Mouse (Mus musculus) heart, embryonic 15.5 days (tissue): Measurements from ENCODE around the gene Atad1. TPM values are rescaled to one million over a fixed set of nuclear protein-coding genes. Genes with fewer than 3 reads are reported as not detected.
A peak's percentile ranks its signal among the peaks of the same experiment; 100 is the strongest.
"Not testable (repeated sequence)": the region's sequence is repeated elsewhere in the genome, so short reads cannot be mapped to it uniquely, and the experiment has no call there.

Source experiments
- ATAC-seq: fragments of 200-750 bp; cut with Nextera tagmentation; replicated peaks from 2 replicates; pipeline ENCODE4 v1.8.0; 2017; ENCODE audit warnings: low read depth, moderate TSS enrichment; ENCODE audit not compliant: insufficient number of reproducible peaks, insufficient read depth, low FRiP score
- H3K27ac ChIP-seq: fragments of 300-500 bp; sonication (generic); 2 replicates; pipeline ENCODE4 v1.5.1; 2015; ENCODE audit warnings: mild to moderate bottlenecking, inconsistent platforms
- H3K27me3 ChIP-seq: fragments of 300-500 bp; sonication (generic); 2 replicates; pipeline ENCODE4 v1.6.1; 2015; ENCODE audit warnings: inconsistent platforms
- H3K36me3 ChIP-seq: fragments of 300-500 bp; sonication (generic); 2 replicates; pipeline ENCODE4 v1.6.1; 2015; ENCODE audit warnings: mild to moderate bottlenecking, inconsistent platforms
- H3K4me1 ChIP-seq: fragments of 300-500 bp; sonication (generic); replicated peaks from 2 replicates; pipeline ENCODE4 v1.6.1; 2015; ENCODE audit warnings: inconsistent platforms
- H3K4me2 ChIP-seq: fragments of 300-500 bp; sonication (generic); 2 replicates; pipeline ENCODE4 v1.6.1; 2015; ENCODE audit warnings: inconsistent platforms, mild to moderate bottlenecking, moderate library complexity
- H3K4me3 ChIP-seq: fragments of 300-500 bp; sonication (generic); 2 replicates; pipeline ENCODE4 v1.5.1; 2015; ENCODE audit warnings: mild to moderate bottlenecking, inconsistent platforms
- H3K9ac ChIP-seq: fragments of 300-500 bp; sonication (generic); 2 replicates; pipeline ENCODE4 v1.6.1; 2015; ENCODE audit warnings: mild to moderate bottlenecking, inconsistent platforms
- H3K9me3 ChIP-seq: fragments of 300-500 bp; sonication (generic); replicated peaks from 2 replicates; pipeline ENCODE4 v1.6.1; 2016; ENCODE audit warnings: inconsistent platforms
- WGBS: fragments of 180-500 bp; shearing (Covaris S2); methylation state at CpG from one replicate; pipeline ENCODE4 v1.1.7; 2015; ENCODE audit warnings: mixed read lengths; 5-methylcytosine and 5-hydroxymethylcytosine counted together
- polyA plus RNA-seq: library from polyadenylated mRNA; unstranded; fragments of >200 nt; fragmentation: Nextera tagmentation; extraction: Ambion mirVana; gene quantifications from 2 replicates; pipeline ENCODE4 v1.2.1, GENCODE M21; 2015

Atad1 gene
- polyA plus RNA-seq, 1 experiment from 2014 or later: 56.9 TPM

- not testable (repeated sequence) for H3K27me3 ChIP-seq, H3K9me3 ChIP-seq, ATAC-seq, H3K4me1 ChIP-seq, H3K4me3 ChIP-seq, H3K27ac ChIP-seq, H3K9ac ChIP-seq, H3K4me2 ChIP-seq
- WGBS: 88% methylated on average over 1 of the region's 1 CpGs
- H3K36me3 ChIP-seq: peaks cover 13% of the 10 kb centered on the region
Observed at GRCm38 (mm10) chr19:32667830-32668229, 71.8 kb downstream of the Atad1 start.

GRCm38 (mm10) chr19:32665243-32665642, 74.3 kb downstream of the Atad1 start:
- no peaks in the 10 kb centered on the region for H3K4me1 ChIP-seq
- no peaks in the 10 kb centered on the region for H3K36me3 ChIP-seq
- H3K27ac ChIP-seq: no peak overlapping the region
- no peak overlapping the region for H3K9ac ChIP-seq
- H3K9me3 ChIP-seq: no peaks in the 10 kb centered on the region
- H3K4me2 ChIP-seq: no peak overlapping the region
- ATAC-seq: no peak
- WGBS: 59% methylated on average over 8 of the region's 8 CpGs
- H3K27me3 ChIP-seq: no peaks in the 10 kb centered on the region
- no peak overlapping the region for H3K4me3 ChIP-seq

GRCm38 (mm10) chr19:32662936-32663335, 76.7 kb downstream of the Atad1 start:
- no peaks in the 10 kb centered on the region for H3K4me1 ChIP-seq
- no peaks in the 10 kb centered on the region for H3K9me3 ChIP-seq
- H3K4me2 ChIP-seq: no peak overlapping the region
- no peaks in the 10 kb centered on the region for H3K36me3 ChIP-seq
- ATAC-seq: no peak
- H3K9ac ChIP-seq: no peak overlapping the region
- H3K4me3 ChIP-seq: no peak overlapping the region
- no peaks in the 10 kb centered on the region for H3K27me3 ChIP-seq
- H3K27ac ChIP-seq: no peak overlapping the region
- WGBS: 86% methylated on average over 6 of the region's 6 CpGs

- ATAC-seq: no peak
- 72% methylated on average over 5 of the region's 5 CpGs for WGBS
Observed at GRCm38 (mm10) chr19:32659346-32659745, 80.2 kb downstream of the Atad1 start.

GRCm38 (mm10) chr19:32653630-32654362, 85.8 kb downstream of the Atad1 start:
- H3K9ac ChIP-seq: no peak overlapping the region
- no peaks in the 10 kb centered on the region for H3K36me3 ChIP-seq
- no peak for ATAC-seq
- H3K4me1 ChIP-seq: 0 out of 2 replicates have a peak, but pooled peaks cover 3% of the 10 kb centered on the region
- no peak overlapping the region for H3K27ac ChIP-seq
- no peaks in the 10 kb centered on the region for H3K9me3 ChIP-seq
- H3K4me3 ChIP-seq: no peak overlapping the region
- no peaks in the 10 kb centered on the region for H3K27me3 ChIP-seq
- no peak overlapping the region for H3K4me2 ChIP-seq
- WGBS: 61% methylated on average over 7 of the region's 7 CpGs

More at GRCm38 (mm10) chr19:32659346-32659745, 80.2 kb downstream of the Atad1 start:
- Histone ChIP-seq H3K27ac (no peak overlapping the region), H3K4me2 (no peak overlapping the region), H3K9me3 (no peaks in the 10 kb centered on the region), H3K27me3 (no peaks in the 10 kb centered on the region), H3K9ac (no peak overlapping the region), H3K4me1 (no peaks in the 10 kb centered on the region), H3K4me3 (no peak overlapping the region), H3K36me3 (no peaks in the 10 kb centered on the region)

- Histone ChIP-seq H3K4me1 (peaks cover 4% of the 10 kb centered on the region), H3K27me3 (no peaks in the 10 kb centered on the region), H3K9ac (no peak overlapping the region), H3K27ac (no peak overlapping the region), H3K36me3 (no peaks in the 10 kb centered on the region), H3K4me2 (no peak overlapping the region), H3K4me3 (no peak overlapping the region), H3K9me3 (no peaks in the 10 kb centered on the region)
- ATAC-seq: no peak
- WGBS: 74% methylated on average over 5 of the region's 5 CpGs
Observed at GRCm38 (mm10) chr19:32653122-32653521, 86.5 kb downstream of the Atad1 start.

- Histone ChIP-seq H3K9ac (no peak overlapping the region), H3K4me2 (no peak overlapping the region), H3K9me3 (no peaks in the 10 kb centered on the region), H3K4me3 (no peak overlapping the region), H3K27me3 (no peaks in the 10 kb centered on the region), H3K4me1 (peaks cover 8% of the 10 kb centered on the region), H3K36me3 (no peaks in the 10 kb centered on the region), H3K27ac (no peak overlapping the region)
- no peak for ATAC-seq
- 83% methylated on average over 5 of the region's 5 CpGs for WGBS
Observed at GRCm38 (mm10) chr19:32651046-32651445, 88.5 kb downstream of the Atad1 start.

- H3K4me1 ChIP-seq: peaks cover 7% of the 10 kb centered on the region
- H3K4me3 ChIP-seq: no peak overlapping the region
- ATAC-seq: no peak
- H3K9me3 ChIP-seq: no peaks in the 10 kb centered on the region
- 35% methylated on average over 10 of the region's 10 CpGs for WGBS
- H3K27ac ChIP-seq: no peak overlapping the region
- H3K27me3 ChIP-seq: no peaks in the 10 kb centered on the region
- no peak overlapping the region for H3K9ac ChIP-seq
- H3K36me3 ChIP-seq: peaks cover 5% of the 10 kb centered on the region; the same call in 1 of the 2 replicates
- 0 out of 2 replicates have a peak overlapping the region, but pooled peaks have one; percentile 6 for H3K4me2 ChIP-seq
Observed at GRCm38 (mm10) chr19:32648019-32648571, 91.5 kb downstream of the Atad1 start.

GRCm38 (mm10) chr19:32646382-32646781, 93.2 kb downstream of the Atad1 start:
- peaks cover 5% of the 10 kb centered on the region; the same call in 1 of the 2 replicates for H3K36me3 ChIP-seq
- no peak overlapping the region for H3K4me2 ChIP-seq
- no peak overlapping the region for H3K9ac ChIP-seq
- WGBS: 83% methylated on average over 3 of the region's 3 CpGs
- H3K27ac ChIP-seq: no peak overlapping the region
- H3K4me3 ChIP-seq: no peak overlapping the region
- ATAC-seq: no peak
- H3K4me1 ChIP-seq: peaks cover 5% of the 10 kb centered on the region
- H3K27me3 ChIP-seq: no peaks in the 10 kb centered on the region
- no peaks in the 10 kb centered on the region for H3K9me3 ChIP-seq

- no peak overlapping the region for H3K27ac ChIP-seq
- H3K4me3 ChIP-seq: no peak overlapping the region
- H3K9ac ChIP-seq: no peak overlapping the region
- no peak overlapping the region for H3K4me2 ChIP-seq
- no peaks in the 10 kb centered on the region for H3K27me3 ChIP-seq
- no peak for ATAC-seq
- H3K4me1 ChIP-seq: peaks cover 5% of the 10 kb centered on the region
- WGBS: 87% methylated on average over 7 of the region's 7 CpGs
- peaks cover 5% of the 10 kb centered on the region; the same call in 1 of the 2 replicates for H3K36me3 ChIP-seq
- no peaks in the 10 kb centered on the region for H3K9me3 ChIP-seq
Observed at GRCm38 (mm10) chr19:32645939-32646338, 93.6 kb downstream of the Atad1 start.

GRCm38 (mm10) chr19:32643642-32644041, 95.9 kb downstream of the Atad1 start:
- ATAC-seq: no peak
- Histone ChIP-seq H3K4me1 (peaks cover 5% of the 10 kb centered on the region), H3K9me3 (no peaks in the 10 kb centered on the region), H3K4me2 (no peak overlapping the region), H3K4me3 (no peak overlapping the region), H3K36me3 (peaks cover 5% of the 10 kb centered on the region; the same call in 1 of the 2 replicates), H3K9ac (no peak overlapping the region), H3K27me3 (no peaks in the 10 kb centered on the region), H3K27ac (no peak overlapping the region)
- 85% methylated on average over 3 of the region's 3 CpGs for WGBS

GRCm38 (mm10) chr19:32641995-32642394, 97.6 kb downstream of the Atad1 start:
- H3K9me3 ChIP-seq: no peaks in the 10 kb centered on the region
- ATAC-seq: no peak
- H3K27ac ChIP-seq: no peak overlapping the region
- no peak overlapping the region for H3K4me3 ChIP-seq
- H3K4me2 ChIP-seq: no peak overlapping the region
- H3K4me1 ChIP-seq: peaks cover 13% of the 10 kb centered on the region
- H3K36me3 ChIP-seq: peaks cover 5% of the 10 kb centered on the region; the same call in 1 of the 2 replicates
- H3K27me3 ChIP-seq: no peaks in the 10 kb centered on the region
- H3K9ac ChIP-seq: no peak overlapping the region
- 86% methylated on average over 8 of the region's 8 CpGs for WGBS
